Mouse (Mus musculus): Measurements from ENCODE around the gene Chst11. TPM values are rescaled to one million over a fixed set of nuclear protein-coding genes. Genes with fewer than 3 reads are reported as not detected.
A peak's percentile ranks its signal among the peaks of the same experiment; 100 is the strongest.

Gene Chst11
- polyA plus RNA-seq, 1 experiment from 2014 or later: 2.6 TPM

DNA sequence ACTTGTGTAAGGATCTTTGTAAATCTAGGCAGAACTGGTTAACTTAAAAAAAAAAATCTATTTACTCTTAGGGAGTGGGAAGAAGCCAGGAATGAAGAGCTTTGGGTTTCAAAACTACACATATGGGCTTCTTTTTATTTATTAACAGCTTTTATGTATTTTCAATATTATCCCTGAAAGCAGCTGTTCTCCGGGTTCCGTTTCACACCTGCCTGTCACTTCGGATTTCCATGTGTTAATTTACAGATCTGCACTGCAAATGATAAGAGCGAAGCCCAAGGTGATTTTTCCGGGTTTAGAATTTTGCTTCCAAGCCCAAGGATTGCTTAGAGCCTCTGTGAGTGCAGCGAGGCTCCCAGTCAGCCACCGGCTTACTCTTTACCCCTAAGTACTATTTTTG is 223.1 kb downstream of the Chst11 start:
- no peak overlapping the region for H3K4me3 ChIP-seq
- H3K4me1 ChIP-seq: peaks cover 4% of the 10 kb centered on the region; the same call in 1 of the 2 replicates
- ATAC-seq (ENCODE audit: insufficient number of reproducible peaks, insufficient read depth, low FRiP score, low TSS enrichment, low read depth): no peak
- H3K27me3 ChIP-seq: no peaks in the 10 kb centered on the region
- H3K4me2 ChIP-seq: no peak overlapping the region
- no peak overlapping the region for H3K9ac ChIP-seq
- 82% methylated on average over 7 of the region's 7 CpGs for WGBS
- H3K9me3 ChIP-seq: no peaks in the 10 kb centered on the region
- H3K27ac ChIP-seq: no peak overlapping the region
- no peaks in the 10 kb centered on the region for H3K36me3 ChIP-seq

DNA sequence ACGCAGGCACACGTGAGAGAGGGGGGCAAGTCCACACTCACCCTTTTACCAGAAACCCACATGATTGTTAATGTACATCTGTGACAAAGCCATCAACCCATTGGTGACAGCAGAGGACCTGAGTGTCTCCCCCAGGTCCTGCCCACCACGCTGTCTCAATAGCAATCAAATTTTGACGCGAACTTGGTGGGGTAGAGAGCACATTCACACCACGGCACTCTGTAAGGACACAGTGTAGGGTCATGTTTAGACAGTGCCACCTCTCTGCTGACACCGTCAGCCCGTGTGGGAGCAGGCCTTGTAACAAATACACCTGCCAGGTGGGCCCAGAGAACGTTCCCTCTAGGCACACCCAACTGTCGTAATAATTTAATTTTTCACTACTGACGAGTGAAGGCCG is 224.1 kb downstream of the Chst11 start:
- Histone ChIP-seq H3K36me3 (no peaks in the 10 kb centered on the region), H3K27me3 (no peaks in the 10 kb centered on the region), H3K9me3 (no peaks in the 10 kb centered on the region), H3K4me1 (peaks cover 4% of the 10 kb centered on the region; the same call in 1 of the 2 replicates), H3K9ac (no peak overlapping the region), H3K27ac (no peak overlapping the region), H3K4me2 (no peak overlapping the region), H3K4me3 (no peak overlapping the region)
- ATAC-seq (ENCODE audit: insufficient number of reproducible peaks, insufficient read depth, low FRiP score, low TSS enrichment, low read depth): no peak
- WGBS: 63% methylated on average over 12 of the region's 12 CpGs

DNA sequence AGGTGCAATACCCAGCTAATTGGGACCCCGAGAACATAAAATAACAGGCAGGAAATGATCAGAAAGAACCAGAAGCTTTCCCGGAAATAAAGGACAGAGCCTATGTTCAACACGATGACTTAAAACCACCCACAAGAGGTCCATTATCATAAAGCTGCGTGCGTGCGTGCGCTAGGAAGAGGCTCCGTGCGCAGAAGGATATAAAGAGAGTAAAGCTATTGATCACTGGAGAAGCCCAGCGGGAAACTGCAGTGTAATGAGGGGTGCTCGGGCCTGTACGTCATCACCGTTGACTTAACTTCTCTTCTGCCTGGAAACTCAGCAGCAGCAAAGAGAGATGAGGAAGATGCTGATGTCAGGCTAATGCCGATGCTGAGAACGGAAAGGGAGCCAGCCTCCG is 224.8 kb downstream of the Chst11 start:
- Histone ChIP-seq H3K4me1 (peaks cover 4% of the 10 kb centered on the region; the same call in 1 of the 2 replicates), H3K9me3 (no peaks in the 10 kb centered on the region), H3K4me2 (no peak overlapping the region), H3K4me3 (no peak overlapping the region), H3K36me3 (no peaks in the 10 kb centered on the region), H3K27ac (no peak overlapping the region), H3K9ac (no peak overlapping the region), H3K27me3 (no peaks in the 10 kb centered on the region)
- 73% methylated on average over 16 of the region's 16 CpGs for WGBS
- no peak for ATAC-seq (ENCODE audit: insufficient number of reproducible peaks, insufficient read depth, low FRiP score, low TSS enrichment, low read depth)

DNA sequence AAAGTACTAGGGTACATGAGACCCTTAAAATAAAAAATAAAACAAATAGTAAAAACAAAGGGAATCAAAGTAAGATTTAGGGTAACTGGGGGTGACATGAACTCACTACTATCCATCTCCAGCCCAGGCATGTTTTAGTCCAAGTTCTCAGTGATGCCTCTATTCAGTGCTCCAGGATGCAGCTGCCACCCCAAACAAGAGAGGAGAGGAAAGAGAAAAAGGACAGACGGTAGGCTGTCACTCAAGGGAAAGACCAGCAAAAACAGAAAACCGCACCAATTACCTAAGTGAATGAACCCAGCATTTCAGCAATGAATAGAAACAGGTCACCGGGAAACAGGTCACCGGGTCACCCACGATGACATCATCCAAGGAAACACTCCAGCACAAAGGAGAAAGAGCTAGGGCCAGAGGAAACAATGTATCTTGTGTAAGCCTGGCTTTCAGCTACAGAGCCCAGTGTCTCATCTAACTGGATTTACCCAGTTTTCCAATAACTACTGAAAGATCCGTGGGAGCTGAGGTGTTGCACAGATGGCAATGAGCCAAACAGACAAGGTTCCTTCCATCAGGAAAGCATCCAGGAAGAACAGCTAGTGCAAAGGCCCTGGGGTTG is 225.8 kb downstream of the Chst11 start:
- peaks cover 4% of the 10 kb centered on the region; the same call in 1 of the 2 replicates for H3K4me1 ChIP-seq
- WGBS: 29% methylated on average over 6 of the region's 6 CpGs
- no peak overlapping the region for H3K27ac ChIP-seq
- no peaks in the 10 kb centered on the region for H3K36me3 ChIP-seq
- no peaks in the 10 kb centered on the region for H3K9me3 ChIP-seq
- no peaks in the 10 kb centered on the region for H3K27me3 ChIP-seq
- no peak for ATAC-seq (ENCODE audit: insufficient number of reproducible peaks, insufficient read depth, low FRiP score, low TSS enrichment, low read depth)
- no peak overlapping the region for H3K4me3 ChIP-seq
- H3K9ac ChIP-seq: no peak overlapping the region
- no peak overlapping the region for H3K4me2 ChIP-seq

DNA sequence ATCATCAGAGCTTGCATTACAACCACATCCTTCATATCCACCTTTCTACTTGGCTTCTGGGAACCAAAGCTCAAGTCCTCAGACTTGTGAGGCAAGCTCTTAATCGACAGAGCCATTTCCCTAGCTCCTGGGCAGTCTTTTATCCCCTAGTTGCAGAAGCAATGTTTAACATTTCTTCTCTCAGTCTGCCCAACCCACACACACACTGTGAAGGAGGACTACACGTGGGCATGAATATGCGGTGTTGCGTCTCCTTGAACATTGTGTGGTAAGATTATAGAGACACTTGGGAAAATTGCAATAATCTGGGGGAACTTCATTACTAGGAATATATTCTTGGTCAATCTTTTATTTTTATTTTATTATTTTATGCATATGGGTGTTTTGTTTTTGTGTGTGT is 227.3 kb downstream of the Chst11 start:
- no peak overlapping the region for H3K27ac ChIP-seq
- 90% methylated on average over 4 of the region's 4 CpGs for WGBS
- no peak overlapping the region for H3K4me2 ChIP-seq

DNA sequence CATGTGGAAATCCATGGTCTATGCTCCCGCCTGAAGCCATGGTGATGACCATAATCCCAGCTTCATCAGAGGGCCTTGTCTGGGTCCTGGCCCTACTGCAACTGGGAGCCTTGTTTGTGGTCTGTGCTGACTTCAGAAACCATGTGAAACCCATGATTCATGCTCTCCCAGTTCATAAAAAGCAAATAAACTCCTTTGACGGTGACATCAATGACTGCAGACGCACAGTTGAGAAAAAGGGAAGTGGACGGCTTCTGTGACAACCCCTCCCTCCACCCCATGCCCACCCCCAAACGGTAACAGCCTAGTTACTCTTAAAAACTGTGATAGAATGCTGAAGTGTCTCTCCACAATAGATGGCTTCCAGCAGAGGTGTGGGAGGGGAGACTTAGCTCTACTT is 230.3 kb downstream of the Chst11 start:
- Histone ChIP-seq H3K27me3 (no peaks in the 10 kb centered on the region), H3K4me3 (no peak overlapping the region), H3K4me2 (no peak overlapping the region), H3K9me3 (no peaks in the 10 kb centered on the region), H3K4me1 (peaks cover 9% of the 10 kb centered on the region), H3K36me3 (no peaks in the 10 kb centered on the region), H3K27ac (no peak overlapping the region), H3K9ac (no peak overlapping the region)
- ATAC-seq (ENCODE audit: insufficient number of reproducible peaks, insufficient read depth, low FRiP score, low TSS enrichment, low read depth): no peak
- 74% methylated on average over 5 of the region's 5 CpGs for WGBS

More for the DNA sequence above, 227.3 kb downstream of the Chst11 start:
- Histone ChIP-seq H3K27me3 (no peaks in the 10 kb centered on the region), H3K9me3 (no peaks in the 10 kb centered on the region), H3K36me3 (no peaks in the 10 kb centered on the region), H3K4me1 (peaks cover 12% of the 10 kb centered on the region), H3K9ac (no peak overlapping the region), H3K4me3 (no peak overlapping the region)
- ATAC-seq (ENCODE audit: insufficient number of reproducible peaks, insufficient read depth, low FRiP score, low TSS enrichment, low read depth): no peak

DNA sequence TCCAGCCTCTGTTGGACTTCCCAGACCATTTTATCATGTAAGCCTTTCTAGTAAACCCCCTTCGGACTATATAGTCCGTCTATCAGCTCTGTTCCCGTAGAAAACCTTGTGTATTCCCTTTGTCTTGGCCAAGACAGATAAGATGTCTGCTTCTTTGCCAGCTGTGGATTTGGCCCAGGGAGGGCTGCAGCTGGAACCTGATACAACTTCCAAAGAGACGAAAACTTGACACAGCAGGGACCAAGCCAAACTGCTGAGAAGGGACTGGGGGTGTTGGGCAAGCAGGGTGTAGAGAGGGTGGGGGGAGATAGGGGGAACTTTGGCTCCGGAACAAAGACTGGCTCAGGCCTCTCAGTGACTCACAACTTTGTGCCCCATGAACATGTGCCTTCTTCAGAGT is 232.0 kb downstream of the Chst11 start:
- no peak for ATAC-seq (ENCODE audit: insufficient number of reproducible peaks, insufficient read depth, low FRiP score, low TSS enrichment, low read depth)
- Histone ChIP-seq H3K27ac (peak overlapping the region; percentile 22; the same call in 1 of the 2 replicates), H3K9me3 (no peaks in the 10 kb centered on the region), H3K36me3 (no peaks in the 10 kb centered on the region), H3K4me3 (no peak overlapping the region), H3K4me1 (peaks cover 9% of the 10 kb centered on the region), H3K9ac (no peak overlapping the region), H3K4me2 (no peak overlapping the region), H3K27me3 (no peaks in the 10 kb centered on the region)
- WGBS: 48% methylated on average over 5 of the region's 5 CpGs

DNA sequence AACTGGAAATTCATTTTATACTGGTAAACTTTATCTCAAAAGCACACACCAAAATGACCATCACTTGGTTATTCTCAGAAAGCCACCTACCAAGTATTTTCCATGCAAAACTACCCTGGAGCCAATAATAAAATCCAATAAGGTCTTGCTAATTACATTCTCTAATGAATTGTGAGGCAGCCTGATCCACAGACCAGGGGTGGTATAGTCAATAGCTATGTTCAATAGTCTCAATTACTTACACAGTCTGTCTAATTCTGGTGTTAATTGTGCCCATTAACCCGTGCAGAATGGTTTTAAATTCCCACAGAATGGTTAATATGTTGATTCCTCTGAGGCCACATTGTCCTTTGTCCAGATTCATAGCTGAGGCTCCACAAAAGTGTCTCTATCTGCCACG is 233.5 kb downstream of the Chst11 start:
- Histone ChIP-seq H3K27me3 (no peaks in the 10 kb centered on the region), H3K27ac (no peak overlapping the region), H3K4me2 (no peak overlapping the region), H3K4me1 (peaks cover 9% of the 10 kb centered on the region), H3K36me3 (no peaks in the 10 kb centered on the region), H3K9ac (no peak overlapping the region), H3K9me3 (no peaks in the 10 kb centered on the region), H3K4me3 (no peak overlapping the region)
- WGBS: 54% methylated on average over 2 of the region's 2 CpGs
- ATAC-seq (ENCODE audit: insufficient number of reproducible peaks, insufficient read depth, low FRiP score, low TSS enrichment, low read depth): no peak

DNA sequence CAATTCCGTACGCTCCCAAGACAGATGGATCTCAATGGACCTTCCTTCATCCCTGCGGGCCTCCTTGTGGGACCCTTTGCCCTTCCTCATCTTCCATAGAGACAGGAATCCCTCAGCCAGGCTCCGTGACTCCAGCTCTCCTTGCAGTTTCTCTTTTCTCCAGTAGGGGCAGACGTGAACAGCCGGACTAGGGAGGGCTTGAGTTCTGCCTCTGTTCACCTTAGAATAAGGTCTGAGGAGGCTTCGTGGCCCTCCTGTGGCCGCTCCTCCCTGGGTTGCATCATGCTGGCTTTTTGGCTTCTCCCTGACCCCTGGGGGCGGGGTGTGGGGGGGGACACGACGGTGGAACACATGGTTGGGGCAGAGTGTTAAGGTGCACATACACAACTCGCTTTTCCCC is 234.4 kb downstream of the Chst11 start:
- H3K4me3 ChIP-seq: no peak overlapping the region
- no peak for ATAC-seq (ENCODE audit: insufficient number of reproducible peaks, insufficient read depth, low FRiP score, low TSS enrichment, low read depth)
- no peaks in the 10 kb centered on the region for H3K27me3 ChIP-seq
- H3K27ac ChIP-seq: no peak overlapping the region
- H3K9ac ChIP-seq: no peak overlapping the region
- no peak overlapping the region for H3K4me2 ChIP-seq
- H3K4me1 ChIP-seq: peaks cover 9% of the 10 kb centered on the region
- H3K36me3 ChIP-seq: no peaks in the 10 kb centered on the region
- no peaks in the 10 kb centered on the region for H3K9me3 ChIP-seq
- 26% methylated on average over 12 of the region's 12 CpGs for WGBS

DNA sequence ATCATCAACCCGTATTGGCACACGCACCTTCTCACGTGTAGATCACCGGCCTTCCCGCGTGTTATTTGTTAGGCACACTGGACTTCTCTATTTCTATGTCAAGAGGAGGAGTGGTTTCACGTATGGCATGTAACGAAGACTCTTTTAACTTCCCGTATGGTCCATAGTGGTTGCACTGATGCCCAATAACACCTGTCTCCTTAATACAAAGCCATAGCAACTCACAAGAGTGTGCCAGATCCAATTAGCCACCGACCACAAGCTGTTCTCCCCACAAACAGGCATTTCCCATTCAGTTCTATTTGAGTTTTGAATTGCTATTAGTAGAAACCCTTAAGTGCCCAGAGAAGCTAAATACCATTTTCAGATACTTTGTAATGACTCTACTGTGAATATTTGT is 234.9 kb downstream of the Chst11 start:
- H3K4me2 ChIP-seq: no peak overlapping the region
- H3K4me1 ChIP-seq: peaks cover 9% of the 10 kb centered on the region
- no peak overlapping the region for H3K9ac ChIP-seq
- H3K4me3 ChIP-seq: no peak overlapping the region
- no peaks in the 10 kb centered on the region for H3K36me3 ChIP-seq
- ATAC-seq (ENCODE audit: insufficient number of reproducible peaks, insufficient read depth, low FRiP score, low TSS enrichment, low read depth): no peak
- 84% methylated on average over 10 of the region's 10 CpGs for WGBS
- H3K27ac ChIP-seq: no peak overlapping the region
- no peaks in the 10 kb centered on the region for H3K27me3 ChIP-seq
- H3K9me3 ChIP-seq: no peaks in the 10 kb centered on the region

DNA sequence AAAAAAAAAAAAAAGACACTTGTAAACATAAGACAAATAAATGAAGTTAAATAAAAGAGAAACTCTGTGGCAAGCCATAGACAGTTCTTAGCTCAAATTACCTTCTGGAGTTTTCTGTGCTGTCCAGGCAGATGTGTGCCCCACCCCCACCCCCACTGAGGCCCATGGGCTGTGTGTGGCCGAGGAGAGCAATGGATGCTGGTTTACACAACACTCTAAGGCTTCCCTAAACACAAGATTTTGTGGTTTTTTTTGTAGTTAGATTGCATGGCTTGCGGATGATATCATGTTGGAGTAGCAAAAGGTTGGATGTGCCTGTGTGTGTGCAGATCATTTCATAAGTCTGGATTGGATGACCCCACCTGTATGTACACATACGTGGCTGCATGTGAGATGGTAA is 235.5 kb downstream of the Chst11 start:
- Histone ChIP-seq H3K4me1 (peaks cover 9% of the 10 kb centered on the region), H3K27me3 (no peaks in the 10 kb centered on the region), H3K9ac (no peak overlapping the region), H3K4me3 (no peak overlapping the region), H3K36me3 (no peaks in the 10 kb centered on the region), H3K4me2 (no peak overlapping the region), H3K27ac (no peak overlapping the region), H3K9me3 (no peaks in the 10 kb centered on the region)
- 73% methylated on average over 3 of the region's 3 CpGs for WGBS
- no peak for ATAC-seq (ENCODE audit: insufficient number of reproducible peaks, insufficient read depth, low FRiP score, low TSS enrichment, low read depth)

DNA sequence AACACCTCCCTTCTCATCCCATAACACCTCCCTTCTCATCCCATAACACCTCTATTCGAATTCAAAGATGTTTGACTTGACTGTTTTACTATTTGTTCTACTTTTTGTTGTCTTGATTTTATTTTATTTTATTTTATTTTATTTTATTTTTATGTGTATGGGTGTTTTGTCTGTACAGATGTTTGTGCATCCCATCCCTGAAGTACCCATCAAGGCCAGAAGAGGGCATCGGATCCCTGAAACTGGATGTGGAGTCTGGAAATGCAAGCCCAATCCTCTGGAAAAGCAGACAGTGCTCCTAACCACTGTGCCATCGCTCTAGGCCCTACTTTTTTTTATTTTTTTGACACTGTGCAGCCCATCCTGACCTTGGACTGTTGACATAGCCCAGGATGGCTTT is 239.7 kb downstream of the Chst11 start:
- no peak for ATAC-seq (ENCODE audit: insufficient number of reproducible peaks, insufficient read depth, low FRiP score, low TSS enrichment, low read depth)
- Histone ChIP-seq H3K4me3 (no peak overlapping the region), H3K4me1 (no peaks in the 10 kb centered on the region), H3K4me2 (no peak overlapping the region), H3K9ac (no peak overlapping the region), H3K27ac (no peak overlapping the region), H3K36me3 (no peaks in the 10 kb centered on the region), H3K9me3 (no peaks in the 10 kb centered on the region), H3K27me3 (no peaks in the 10 kb centered on the region)
- 48% methylated on average over 3 of the region's 3 CpGs for WGBS

Data from embryonic facial prominence, embryonic 13.5 days (tissue).